Mouse (Mus musculus) left cerebral cortex, adult 11 months (tissue): ENCODE data around the gene Pitpnm1.

Experiments
- DNase-seq: peaks from one replicate; pipeline ENCODE4 v3.0.0; 2022; ENCODE audit warnings: low spot score

Pitpnm1 gene

DNA sequence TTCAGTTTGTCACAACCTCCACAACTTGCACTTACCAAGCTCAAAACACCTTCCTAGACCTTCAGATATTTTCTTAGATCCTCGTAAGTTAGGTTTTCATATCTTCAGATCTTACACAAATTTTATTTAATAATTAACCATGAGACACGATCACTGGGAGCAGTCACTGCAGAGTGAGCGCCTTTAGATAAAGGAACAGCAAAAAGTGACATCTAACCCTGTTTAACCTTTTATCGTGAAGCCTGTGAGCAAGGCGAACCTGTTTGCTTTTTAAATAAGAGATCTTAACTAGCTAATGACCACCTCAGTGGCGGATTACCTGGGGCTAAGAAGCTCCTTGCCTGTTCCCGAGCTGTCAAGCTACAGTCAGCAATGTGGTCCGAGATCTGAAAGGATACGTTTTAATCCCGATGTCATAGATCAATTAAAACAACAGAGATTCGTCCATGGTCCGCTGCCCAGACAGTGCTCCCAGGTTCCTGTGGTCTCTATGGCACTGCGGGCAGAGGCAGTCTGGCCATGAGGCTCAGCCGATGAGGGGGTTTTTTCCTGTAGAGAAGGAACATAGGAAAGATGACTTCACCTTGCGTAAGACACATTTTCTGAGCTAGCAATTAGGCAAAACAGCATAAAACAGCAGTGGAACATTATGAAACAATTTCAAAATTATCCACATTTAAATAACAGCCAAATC is 30.9 kb upstream of the Pitpnm1 start:
- DNase-seq: no peak

DNA sequence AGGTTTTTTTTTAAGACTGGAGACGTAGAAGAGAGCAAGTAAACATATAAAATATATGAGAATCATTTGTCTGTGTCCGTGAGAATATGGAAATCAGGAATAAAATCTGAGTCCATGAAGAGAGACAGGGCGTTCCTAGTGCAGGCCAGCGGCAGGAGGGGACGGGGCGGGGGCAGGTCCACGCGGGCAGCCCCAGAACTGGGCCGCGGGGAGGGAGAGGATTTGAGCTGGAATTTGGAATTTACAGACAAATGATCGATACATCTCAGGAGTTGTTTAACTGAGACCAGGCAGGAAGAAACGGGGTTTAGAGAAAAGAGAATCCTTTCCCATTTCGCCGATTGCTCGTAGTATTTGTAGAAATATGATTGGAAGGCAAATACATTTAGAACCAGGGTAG is 29.5 kb upstream of the Pitpnm1 start:
- DNase-seq: no peak

DNA sequence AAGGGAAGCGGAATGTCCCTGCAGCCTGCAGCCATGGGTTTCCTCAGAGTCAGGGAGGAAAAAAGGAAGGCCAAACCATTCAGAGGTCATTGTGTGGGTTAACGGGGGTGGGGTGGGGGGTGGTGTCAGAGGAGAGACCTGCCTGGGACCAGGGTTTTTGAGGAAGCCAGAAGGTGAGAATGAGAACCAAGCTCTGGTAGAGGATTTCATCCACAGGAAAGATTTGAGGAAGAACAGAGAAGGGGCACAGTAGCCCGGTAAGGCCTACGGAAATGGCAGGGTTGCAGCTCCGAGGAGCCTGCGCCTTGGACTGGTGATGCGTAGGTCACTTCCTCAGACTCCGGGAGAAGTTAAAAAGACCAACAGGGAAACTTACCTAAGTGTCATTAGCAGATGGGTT is 29.0 kb upstream of the Pitpnm1 start:
- DNase-seq: no peak

DNA sequence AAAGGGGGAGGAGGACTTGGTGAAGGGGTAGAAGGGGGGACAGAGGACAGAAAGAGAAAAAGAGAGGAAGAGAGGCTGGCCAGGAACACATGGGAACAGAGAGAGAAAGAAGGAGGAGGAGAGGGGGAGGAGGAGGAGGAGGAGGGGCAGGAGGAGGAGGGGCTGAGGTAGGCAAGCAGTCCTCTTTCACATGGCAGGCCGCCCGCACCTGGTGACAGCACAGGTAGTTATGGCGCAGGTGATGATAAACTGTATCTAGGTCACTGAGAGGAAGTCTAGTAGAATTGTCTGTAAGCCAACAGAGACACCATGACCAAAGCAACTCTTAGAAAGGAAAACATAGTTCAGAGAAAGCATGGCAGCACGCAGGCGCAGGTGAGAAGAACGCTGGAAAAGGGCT is 28.4 kb upstream of the Pitpnm1 start:
- no peak for DNase-seq

DNA sequence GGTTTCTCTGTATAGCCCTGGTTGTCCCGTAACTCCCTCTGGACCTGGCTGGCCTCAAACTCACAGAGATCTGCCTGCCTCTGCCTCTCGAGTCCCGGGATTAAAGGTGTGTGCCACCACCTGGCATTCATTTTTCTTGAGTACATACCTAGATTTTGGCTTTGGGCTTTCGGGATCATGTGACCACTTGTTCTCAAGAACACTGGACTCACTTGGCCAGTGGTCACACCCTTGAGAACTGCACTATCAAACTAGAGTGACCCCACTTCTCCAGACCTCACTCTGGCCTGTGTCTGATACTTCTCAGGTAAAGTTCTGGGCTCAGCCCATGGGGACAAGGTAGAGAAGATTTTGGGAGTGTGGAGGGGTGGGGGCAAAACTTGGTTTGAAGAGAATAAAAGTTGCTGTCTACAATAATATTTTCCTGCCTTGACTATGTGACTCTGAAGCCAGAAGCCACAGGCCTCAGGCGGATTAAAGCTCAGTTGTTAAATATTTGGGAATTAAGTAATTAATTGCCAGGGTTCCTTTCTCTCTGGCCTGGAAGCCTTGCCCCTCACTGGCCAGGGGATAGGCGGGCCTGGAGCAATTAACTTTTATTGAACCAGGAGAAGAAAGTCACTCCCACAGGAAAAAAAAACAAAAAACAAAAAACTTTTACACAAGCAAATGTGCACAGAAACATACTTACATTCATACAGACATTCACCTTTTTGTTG is 26.9 kb upstream of the Pitpnm1 start:
- no peak for DNase-seq

DNA sequence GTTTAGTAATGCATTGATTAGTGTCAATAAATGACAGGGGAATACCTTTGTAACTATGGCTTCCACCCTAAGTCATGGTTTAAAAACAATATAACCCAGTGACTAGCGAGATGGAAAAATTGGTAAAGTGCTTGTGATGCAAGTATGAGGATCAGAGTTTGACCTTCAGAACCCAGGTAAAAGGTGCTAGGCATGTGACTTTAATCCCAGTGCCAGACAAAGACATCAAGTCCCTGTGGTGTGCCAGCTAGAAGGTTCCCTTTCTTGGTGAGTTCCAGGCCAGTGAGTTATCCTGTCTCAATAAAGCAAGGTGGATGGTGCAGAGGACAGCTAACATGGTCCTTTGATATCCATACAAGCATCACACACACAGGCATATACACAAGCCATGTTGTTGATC is 24.3 kb upstream of the Pitpnm1 start:
- DNase-seq: no peak

DNA sequence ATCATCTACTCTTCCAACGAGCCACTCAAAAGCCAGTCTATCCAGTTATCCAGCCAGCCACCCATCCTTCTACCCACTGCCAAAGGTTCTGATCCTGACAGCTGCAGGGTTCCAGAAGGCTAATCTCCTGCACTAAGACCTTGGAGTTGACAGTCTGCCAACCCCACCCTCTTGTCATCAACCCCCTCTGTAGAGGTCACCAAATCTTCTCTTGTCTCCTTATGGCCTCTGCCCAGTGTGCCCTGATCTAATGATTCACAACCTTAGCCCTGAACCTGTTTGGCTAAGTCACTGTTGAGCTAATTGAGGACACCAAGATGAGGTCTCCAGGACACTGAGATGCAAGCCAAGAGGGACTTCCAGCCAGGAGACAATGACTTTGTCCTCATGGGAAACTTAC is 20.2 kb upstream of the Pitpnm1 start:
- DNase-seq: no peak

DNA sequence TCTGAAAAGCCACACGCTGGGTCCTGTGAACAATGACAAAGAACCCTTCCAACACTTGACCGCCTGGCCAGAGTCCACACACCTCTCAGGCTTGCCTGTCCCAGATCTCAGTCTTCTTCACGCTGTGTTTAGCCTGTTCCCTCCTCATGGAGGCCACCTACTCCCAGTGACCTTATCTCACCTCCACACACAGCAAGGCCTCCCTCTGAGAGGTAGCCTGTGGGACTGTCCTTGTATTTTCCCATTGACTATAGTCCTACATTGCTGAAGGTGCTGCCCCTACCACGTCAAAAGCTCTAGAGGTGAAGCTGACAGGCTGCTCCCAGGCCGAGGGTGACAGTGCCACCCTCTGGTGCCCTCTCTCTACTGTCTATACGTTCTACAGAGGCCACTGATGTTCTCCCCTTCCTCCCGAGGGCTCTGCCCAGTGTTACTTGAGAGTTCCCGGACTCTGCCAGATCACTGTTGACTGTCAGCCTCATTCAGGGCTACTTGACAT is 19.2 kb upstream of the Pitpnm1 start:
- no peak for DNase-seq

DNA sequence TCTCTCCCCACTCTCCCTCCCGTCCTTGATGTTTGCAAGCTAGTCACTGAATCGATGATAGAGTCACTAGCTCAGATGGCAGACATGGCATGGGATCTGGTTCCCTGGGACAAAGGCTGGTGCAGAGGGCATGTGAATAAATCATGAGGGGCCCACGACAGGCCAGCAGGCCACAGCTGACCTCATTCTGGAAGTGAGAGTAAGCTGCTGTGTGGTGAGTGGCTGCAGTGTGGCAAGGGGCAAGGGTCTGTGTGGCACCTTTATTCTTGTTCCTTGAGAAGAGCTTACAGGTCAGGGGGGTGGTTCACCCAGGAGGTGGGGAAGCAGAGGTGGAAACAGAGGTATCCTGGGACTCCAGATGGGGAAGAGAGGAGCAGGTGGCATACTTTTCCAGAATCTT is 18.4 kb upstream of the Pitpnm1 start, which contains the start of gene Cabp2:
TSS of gene Cabp2 (plus strand) at position 185 of the 400 bp plus-strand sequence.
- DNase-seq: no peak

DNA sequence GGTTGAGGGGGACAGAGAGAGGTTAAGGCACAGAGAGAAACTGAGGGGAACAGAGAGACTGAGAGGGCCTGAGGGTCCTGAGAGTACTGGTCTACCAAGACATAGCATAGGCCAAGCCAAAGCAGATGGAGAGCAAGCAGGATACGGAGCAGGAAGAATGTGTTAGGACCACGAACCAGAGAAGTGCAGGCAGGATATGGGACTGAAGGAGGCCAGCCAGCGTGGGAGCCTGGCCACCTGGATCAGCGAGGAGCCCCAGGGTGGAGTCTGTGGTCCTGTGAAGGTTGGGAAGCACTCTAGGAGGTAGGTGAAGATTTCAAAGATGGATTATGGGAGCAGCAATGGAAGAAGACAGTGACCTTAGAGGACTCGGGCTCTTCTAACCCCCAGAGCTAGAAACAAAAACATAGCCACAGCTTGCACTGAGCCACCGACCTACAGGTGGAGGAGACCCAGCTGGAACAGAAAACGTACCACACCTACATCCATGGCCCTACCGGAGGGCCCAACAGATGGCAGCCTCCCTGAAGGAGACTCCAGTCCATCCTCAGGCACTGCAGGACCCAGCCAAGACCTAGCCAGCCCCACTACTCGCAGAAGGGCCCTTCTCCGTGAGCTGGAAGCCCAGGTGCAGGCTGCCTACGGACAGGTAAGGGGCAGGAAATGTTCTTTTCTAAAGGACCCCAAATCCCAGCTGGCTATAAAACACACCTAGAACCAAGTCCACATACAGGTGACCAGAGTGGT is 17.4 kb upstream of the Pitpnm1 start:
- no peak for DNase-seq

DNA sequence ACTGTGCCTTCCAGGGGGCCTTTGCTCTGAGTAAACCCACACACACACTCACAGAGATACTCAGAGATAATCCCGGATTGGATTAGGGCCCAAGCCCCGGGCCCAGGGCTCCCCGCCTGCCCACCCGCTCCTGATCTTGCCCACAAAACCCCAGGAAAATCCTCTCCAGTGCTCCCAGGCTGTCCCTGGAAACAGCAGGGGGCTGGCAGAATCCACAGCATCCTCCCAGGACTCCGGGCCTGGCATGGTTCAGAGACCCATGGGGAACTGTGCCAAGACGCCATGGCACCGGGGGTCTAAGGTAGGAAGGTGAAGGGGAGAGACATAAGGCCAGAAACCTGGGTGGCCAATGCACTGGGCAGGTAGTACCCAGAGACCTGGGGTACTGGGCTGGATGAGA is 16.5 kb upstream of the Pitpnm1 start:
- no peak for DNase-seq

DNA sequence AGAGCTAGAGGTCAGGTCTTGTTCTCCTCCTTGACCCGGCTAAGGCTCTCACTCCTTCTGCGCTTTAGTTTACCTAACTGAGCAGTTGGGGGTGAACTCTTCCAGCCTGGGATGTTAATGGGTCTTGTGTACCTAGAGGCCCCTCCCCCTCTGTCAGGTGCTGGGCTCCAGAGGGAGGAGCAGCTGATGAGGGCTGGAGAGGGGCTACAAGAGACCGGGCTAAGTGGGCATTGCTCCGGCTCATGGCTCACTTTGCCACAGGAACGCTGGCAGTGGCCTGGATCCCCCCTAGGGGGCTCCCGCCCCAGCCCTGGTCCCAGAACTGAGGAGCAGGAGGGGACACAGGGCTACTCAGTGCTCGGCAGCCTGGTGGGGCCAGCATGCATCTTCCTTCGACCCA is 16.0 kb upstream of the Pitpnm1 start:
- no peak for DNase-seq

DNA sequence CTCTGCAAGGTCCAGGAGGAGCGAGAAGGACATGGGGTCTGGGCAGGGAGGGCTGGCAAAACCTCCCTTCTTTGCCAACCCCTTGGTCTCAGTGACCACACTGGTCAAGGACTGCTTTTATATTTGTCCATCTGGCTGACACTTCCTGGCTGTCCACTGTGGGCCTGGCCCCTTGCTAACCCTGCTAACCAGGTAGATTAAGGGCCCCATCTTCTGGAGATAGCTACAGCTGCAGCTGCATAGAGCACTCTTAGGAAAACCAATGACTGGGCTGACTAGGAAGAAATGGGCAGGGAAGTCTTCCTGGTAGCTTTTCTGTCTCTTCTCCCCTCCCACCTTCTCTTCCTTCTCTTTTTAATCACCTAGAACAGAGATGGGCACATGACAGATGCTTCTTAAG is 14.8 kb upstream of the Pitpnm1 start:
- DNase-seq: no peak

DNA sequence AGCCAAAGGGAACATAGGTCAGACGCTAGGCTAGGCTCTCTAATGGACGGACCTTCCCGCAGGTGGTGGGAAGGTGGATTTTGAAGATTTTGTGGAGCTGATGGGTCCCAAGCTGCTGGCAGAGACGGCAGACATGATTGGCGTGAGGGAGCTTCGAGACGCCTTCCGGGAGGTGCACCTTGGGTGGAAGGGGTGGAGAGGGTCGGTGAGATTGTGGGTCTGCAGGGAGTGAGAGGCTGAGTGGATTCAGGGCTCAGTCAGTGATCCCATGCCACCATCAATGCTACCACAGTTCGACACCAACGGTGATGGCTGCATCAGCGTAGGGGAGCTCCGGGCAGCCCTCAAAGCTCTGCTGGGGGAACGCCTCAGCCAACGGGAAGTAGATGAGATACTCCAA is 13.6 kb upstream of the Pitpnm1 start:
- DNase-seq: no peak

DNA sequence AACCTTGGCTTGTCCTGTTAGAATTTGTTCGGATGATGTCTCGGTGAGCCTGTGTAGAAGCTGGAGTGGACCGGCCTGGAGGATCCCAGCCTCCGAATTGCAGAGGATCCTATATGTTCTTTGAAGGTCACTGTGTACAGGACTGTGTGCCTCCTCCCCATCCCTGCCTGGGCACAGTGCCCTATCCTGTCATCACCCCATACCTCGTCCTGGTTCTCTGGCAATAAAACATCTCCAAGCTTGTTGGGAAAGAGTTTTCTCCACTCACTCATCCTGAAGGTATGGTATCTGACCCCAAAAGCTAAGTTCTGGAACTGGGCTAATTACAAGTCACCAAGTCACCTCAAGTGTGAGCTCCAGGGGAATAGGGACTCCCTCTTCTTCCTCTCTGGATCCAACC is 12.7 kb upstream of the Pitpnm1 start:
- DNase-seq: no peak

DNA sequence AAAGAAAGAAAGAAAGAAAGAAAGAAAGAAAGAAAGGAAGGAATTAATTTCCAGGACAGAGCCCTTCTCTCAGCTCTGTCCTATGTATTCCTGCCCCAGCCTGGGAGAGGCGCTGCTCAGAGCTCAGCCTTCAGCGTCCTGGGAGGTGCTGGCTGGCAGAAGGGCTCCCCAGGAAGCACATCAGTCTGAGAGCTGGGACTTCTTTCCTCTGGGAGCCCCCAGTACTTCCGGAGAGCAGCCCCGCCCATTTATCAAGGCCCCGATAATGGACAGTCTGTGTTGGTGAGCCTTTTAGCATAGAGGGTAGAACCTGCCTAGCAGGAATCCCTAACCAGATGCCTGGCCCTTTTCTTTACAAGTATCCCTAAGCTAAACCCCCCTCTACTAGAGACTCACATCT is 11.7 kb upstream of the Pitpnm1 start:
- no peak for DNase-seq

DNA sequence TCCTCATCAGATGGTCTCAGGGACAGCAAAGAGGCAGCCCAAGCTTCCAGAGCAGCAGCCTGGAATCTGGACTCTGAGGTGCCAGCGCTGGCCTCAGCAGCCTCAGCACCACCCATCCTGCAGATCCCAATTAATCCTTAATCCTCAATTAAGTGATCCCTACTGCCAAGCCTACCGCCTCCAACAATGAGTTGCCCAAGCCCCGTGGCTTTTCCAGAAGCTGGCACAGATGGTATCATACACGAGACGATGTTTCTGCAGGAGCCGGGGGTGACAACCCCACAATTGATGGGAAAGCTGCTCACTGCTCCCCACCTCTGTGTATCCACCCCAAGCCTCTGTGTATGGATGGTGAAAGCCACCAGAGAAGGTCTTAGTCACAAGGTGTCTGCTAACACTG is 10.7 kb upstream of the Pitpnm1 start:
- DNase-seq: no peak

DNA sequence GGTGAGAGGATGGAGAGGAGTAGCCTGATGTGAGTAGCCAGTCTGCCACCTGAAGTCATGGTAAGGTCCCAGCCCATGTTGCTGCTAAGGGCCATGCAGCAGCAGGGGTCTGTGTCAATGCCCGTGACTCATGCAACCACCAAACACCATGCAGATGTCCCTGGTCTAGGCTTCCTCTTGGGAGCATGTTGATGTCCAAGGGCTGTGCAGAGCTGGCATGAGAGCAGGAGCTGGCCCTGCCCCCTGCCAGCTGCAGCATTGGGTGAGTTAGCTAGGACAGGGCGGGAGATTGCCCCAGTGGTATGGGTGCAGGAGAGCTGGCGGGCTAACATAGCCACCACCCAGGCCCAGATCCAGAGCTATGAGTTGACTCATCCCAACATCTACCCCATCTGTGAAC is 9.4 kb upstream of the Pitpnm1 start:
- DNase-seq: no peak

DNA sequence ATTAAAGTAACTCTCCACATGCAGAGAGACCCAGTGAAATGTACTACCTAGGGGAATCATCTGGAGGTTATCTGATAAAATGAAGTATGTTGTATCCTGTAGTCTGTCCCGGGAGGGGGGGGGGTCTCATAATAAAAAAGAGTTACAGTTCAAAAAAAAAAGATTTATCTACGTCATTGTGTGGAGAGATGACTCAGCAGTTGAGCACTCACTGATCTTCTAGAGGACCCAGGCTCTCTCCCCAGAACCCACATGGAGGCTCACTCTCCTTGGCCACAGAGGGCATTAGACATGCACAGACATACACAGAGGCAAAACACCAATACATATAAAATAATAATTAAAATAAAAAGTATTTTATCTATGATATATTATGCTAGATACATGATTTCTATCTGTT is 8.4 kb upstream of the Pitpnm1 start:
- no peak for DNase-seq

DNA sequence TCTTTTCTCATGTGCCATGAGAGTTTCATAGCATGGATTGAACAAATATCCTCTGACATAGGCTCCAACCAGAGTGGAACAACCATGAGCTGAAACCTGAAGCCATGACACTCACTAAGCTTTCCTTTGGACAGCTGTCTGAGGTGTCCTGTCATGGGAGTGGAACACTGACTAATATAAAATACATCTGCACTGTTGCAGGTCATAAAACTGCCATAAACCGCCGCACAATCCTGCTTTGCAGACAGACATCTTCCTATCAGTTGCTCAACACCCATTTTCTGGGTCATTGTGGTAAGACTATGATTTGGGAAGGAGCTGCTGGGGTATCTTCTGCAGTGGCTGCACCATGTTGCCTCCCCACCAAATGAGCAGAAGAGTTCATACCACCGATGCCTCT is 7.0 kb upstream of the Pitpnm1 start:
- no peak for DNase-seq

DNA sequence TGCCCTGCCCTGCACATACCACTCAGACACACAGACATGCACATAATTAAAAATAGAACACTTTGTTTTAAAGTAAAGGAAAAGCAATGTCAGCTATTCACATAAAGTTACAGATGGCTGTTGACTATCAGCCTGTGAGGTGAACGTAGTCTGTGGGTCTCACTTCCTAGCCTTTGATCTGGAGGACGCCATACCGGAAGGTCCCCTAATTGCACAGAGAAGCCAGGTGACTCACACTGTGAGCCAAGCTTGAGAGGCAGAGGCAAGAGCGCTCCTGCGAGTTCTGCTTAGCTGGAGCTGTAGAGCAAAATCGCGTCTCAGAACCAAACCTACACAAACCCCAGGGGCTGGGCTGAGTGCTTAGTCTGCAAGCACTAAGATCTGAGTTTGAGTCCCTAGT is 6.0 kb upstream of the Pitpnm1 start:
- no peak for DNase-seq

DNA sequence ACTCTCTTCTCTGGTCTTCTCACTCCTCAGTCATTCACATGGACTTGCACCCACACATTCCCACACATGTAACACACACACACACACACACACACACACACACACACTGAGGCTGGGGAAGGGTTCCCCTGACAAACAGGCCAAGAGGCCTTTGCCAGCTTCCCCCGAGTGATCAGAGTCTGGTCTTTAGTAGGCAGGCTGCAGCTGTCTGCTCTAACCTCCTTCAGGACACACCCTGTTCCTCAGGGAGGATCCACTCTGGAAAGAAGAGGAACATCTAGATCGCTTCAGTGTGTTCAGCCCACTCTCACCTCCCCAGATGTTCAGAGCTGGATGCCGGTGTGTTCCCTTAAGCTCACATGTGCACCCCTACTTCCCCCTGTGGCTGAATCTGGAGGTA is 5.5 kb upstream of the Pitpnm1 start:
- DNase-seq: no peak

DNA sequence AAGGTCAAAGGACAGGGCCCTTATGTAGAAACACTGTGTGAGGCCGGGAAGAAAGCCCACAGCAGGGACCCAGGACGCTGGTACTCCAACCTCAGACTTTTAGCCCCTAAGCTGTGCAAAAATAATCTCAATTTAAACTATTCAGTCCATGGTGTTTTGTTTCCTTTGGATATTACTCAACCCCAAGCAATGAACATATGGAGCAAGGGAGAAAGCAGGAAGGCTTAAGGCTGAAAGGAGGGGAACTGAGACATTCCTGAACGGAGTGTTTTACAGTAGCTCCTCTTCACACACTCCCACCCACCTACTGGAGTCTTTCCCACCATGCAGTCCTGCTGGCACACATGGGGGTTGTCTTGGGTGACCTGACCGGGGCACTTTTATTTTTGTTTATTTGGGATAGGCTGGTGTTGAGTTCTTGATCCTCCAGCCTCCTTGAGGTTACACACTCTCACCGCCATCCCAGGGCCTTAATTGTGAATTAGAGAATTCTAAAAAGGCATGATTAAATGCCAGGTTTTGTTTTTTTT is 5.0 kb upstream of the Pitpnm1 start:
- no peak for DNase-seq
